Mouse (Mus musculus): Measurements from ENCODE around the gene Apoc1.

DNA sequence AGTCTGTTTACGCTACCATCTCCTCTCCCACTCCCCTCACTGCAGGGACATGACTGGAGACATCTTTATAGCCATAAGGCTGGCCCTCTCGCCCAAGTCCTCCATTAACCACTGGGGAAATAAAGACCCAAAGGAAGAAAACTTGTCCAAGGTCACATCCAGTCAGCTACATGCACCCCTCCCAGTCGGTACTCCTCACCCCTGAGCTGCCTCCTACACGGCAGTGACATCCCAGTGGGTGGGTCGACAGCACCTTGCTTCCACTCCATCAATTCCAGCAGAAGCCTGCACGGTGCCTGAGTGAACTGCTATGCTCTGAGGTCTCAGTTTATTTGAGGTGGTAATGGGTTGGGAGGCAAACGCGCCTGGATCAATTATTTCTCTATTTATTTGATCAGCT is 28.5 kb downstream of the Apoc1 start:
- no peak for TF ChIP-seq CTCF (IDR thresholded peaks at IDR 0.05; ENCODE audit: low read depth)
- TF ChIP-seq EP300 (optimal IDR thresholded peaks at IDR 0.05): no peak
